Mouse (Mus musculus) B cell, adult 2 months (primary cell): ENCODE data around the gene Dnm3.

Source experiments
- DNase-seq, 2 experiments: peaks; one replicate each; pipeline ENCODE4 v3.0.0; 2022

Gene Dnm3

DNA sequence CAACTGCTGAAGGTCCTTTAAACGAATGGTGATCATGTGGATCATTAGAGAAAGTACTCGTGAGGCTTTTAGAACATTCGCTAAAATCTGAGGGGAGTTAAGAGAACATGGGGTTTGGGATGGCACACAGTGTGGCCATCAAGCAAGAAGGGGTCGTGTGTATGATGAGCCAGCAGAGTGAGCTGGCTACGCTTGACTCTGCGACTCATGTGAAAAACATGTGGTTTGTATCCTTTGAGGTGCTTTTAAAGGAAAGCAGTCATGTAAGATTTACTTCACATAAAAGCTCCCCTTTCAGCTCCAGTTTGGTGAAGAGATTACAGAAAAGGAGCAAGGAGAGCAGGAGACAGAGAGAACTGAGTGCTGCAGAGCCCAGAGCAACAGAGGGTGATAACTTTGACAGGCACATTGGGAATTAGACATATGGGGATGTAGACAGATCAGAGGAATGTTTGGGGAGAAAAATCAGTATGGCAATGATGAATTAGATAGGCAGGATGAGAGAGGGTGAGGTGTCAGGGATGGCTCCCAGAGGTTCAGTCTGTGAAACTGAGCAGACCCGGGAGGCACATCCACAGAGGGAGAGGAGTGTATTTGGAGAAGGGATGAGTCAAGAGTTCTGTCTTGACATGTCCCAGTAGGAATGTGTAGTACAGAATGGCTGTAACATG is 234.7 kb downstream of the Dnm3 start:
- DNase-seq, result no peak

DNA sequence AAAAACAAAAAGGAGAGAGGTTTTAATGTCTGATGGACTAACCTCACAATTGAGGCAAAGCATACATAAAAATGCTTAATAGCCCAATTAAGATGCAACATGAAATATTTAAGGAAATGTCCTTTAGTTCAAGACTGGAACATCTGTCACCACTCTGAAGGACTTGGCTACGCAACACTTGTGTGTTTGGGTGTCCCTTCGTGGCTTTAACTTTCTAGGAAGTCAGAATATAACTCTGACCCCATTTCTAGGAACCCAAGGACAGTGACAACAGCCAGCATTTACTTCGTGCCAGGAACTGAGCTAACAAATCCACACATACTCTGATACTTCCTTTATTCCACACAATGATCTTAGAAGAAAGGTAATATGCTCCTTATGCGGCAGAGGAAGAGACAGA is 237.1 kb downstream of the Dnm3 start:
- DNase-seq, result no peak

DNA sequence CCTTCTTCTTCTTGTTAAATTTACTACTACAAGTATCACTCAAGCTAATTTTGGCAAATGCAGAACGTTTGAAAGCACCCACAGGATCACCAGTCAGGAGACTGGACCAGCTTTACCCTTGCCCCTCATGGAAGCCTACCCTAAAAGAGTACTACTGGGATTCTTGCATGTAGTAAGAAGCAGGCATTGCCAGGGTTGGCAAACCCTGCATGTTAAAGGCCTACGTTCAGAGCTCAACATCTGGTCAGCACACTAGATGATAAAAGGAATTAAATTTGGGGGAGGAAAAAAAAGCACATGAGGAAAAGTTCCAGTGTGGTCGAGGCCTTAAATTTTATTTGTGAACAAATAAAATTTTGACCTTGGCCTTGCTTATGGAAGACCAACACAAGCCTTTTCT is 239.2 kb downstream of the Dnm3 start:
- no peak for DNase-seq

GRCm38 (mm10) chr1:162236624-162237159 is 241.1 kb downstream of the Dnm3 start:
- DNase-seq, result no peak

GRCm38 (mm10) chr1:162225621-162226147 is 252.2 kb downstream of the Dnm3 start:
- DNase-seq, result no peak

DNA sequence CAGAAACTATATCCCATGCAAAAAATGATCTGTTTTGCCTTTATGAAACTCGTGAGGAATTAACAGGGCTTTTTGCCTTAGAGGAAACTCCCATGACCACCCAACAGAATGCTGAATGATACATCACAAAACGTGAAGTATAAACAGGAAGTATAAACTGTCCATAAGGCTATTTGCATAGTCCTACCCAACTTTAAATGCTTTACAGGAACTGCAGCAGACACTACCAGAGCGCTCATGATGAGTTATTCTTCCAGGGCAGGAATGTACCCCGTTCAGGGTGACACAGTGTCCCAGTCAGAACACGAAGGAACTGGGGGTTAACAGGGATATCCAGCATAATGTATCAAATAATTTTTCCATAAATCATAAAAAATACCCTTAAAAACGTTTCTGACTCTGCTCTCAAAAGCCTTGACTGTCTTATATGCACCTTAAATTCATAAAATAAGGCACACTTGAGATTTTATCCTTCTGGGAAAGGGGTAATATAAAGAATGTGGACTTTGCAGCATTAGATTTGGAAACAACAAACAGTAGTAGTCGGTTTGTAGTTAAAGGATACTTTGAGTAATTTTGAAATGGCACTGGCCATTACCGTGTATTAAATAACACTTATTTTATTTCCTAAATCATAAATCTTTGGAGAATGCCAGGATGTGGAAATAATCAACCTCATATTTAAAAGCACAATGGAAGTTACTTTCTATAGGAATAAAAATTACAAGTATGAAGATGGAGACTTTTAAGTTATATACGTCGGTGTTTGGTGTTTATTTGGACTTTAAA is 252.8 kb downstream of the Dnm3 start:
- no peak for DNase-seq

- DNase-seq, result no peak
These were observed 253.8 kb downstream of the Dnm3 start for GRCm38 (mm10) chr1:162224061-162224460.

GRCm38 (mm10) chr1:162223258-162223940 is 254.4 kb downstream of the Dnm3 start:
- no peak for DNase-seq

GRCm38 (mm10) chr1:162222353-162222752 is 255.5 kb downstream of the Dnm3 start:
- no peak for DNase-seq

DNA sequence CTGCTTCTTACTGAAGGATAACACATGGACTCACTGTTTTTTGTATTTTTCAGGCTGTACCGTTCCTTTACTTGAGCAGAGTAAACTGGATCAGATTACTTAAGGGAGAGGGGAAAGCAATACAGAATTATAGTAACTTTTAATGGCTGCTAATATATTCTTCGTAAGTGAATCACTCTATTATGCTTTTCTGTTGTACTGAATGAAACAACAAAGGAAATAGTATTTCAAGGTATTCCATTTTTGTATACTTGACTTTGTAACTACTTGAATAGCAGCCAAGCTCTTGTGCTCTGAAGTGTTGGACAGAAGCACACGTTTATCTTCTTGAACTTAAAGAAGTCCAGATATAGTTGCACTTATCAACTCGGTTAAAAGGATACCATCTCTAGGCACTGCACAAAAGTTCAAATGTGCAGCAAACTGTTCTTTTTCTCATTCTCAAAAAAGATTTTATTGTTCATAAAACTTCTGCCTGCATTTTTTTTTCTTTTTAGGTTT is 256.0 kb downstream of the Dnm3 start:
- no peak for DNase-seq

DNA sequence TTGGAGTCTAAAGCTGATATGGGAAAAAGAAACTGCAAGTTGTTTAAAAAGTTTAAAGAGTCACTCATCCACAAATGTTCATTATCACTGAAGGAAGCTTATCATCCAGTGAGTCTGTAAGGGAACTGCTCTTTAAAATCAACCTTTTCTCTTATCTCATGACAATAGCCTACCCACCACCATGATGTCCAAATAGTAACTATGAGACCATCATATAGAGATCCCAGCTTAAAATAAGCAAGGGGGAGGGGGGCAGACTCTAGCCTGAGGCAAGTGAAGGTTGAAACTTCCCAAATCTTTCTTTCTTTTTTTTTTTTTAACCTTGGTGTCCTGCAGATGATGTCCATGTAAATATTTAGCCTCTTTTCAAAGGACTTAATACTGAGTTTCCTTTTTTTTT is 256.9 kb downstream of the Dnm3 start:
- DNase-seq, result no peak

DNA sequence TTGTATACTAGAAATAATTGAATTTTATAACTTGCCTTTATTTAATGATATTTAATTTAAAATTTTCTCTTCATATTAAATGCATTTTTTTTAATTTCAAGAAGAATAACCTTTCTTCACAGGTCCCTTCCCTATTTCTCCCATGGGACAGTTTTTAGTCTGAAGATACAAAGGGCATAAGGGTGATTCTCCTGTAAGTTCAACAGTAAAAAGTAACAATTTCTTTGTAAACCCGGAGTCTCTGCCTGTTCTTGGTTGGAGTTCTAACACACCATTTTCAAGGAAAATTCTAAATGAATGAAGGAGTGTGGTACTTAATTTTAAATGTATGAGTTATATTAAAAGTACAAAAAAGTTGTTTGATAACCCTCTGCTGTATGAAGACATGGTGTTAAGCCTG is 258.1 kb downstream of the Dnm3 start:
- no peak for DNase-seq

- DNase-seq, result no peak
These were observed 259.2 kb downstream of the Dnm3 start for GRCm38 (mm10) chr1:162218530-162219180.

DNA sequence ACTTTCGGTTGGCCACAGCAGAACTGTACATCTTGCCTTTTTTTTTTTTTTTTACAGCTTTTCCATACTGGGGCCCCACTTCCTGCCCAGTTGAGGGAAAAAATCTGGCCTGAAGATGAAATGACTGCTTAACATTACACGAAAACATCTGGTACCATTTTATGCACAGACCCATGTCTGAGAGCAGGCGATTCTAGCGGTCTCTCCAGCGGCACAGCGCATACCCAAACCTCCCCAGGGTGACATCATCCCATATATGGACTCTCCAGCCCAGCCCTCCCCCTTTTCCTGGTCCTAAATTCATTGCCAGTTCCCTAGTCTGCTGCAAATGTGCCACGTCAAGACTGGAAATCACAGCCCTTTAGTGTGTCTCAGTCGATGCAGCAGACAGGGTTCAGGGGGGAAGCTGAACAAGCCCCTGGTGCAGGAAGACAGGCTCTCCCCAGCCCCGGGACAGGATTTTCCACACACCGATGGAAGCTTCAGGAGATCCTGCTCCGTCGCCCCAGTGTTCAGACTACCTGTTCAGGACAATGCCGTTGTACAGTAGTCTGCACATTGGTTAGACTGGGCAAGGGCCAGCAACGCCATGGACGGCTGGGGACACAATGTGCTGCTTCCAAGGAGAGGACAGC is 260.4 kb downstream of the Dnm3 start:
- no peak for DNase-seq

DNA sequence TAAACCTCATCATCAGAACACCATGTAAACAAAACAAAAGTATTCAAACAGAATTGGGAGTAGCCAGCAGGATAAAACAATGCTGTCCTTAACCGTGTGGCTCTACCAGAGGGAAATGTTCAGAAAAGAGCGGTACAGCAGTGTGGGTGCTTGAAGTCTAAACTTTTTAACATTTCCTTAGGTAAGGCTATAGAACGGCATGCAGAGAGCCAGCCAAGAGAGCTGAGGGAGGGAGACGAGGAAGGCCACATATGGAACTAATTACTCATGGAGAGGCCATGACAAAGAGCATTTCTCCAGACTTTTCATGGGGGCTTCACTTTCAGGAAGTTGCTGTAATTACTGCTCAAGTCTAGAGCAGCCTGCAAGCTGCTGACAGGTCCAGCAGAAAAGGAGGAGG is 261.2 kb downstream of the Dnm3 start:
- DNase-seq, result no peak

GRCm38 (mm10) chr1:162215743-162216142 is 262.1 kb downstream of the Dnm3 start:
- no peak for DNase-seq

- no peak for DNase-seq
These were observed 264.8 kb downstream of the Dnm3 start for GRCm38 (mm10) chr1:162213066-162213465.

- DNase-seq, result no peak
These were observed 267.3 kb downstream of the Dnm3 start for GRCm38 (mm10) chr1:162210529-162210928.

- no peak for DNase-seq
These were observed 268.2 kb downstream of the Dnm3 start for GRCm38 (mm10) chr1:162209487-162210149.

DNA sequence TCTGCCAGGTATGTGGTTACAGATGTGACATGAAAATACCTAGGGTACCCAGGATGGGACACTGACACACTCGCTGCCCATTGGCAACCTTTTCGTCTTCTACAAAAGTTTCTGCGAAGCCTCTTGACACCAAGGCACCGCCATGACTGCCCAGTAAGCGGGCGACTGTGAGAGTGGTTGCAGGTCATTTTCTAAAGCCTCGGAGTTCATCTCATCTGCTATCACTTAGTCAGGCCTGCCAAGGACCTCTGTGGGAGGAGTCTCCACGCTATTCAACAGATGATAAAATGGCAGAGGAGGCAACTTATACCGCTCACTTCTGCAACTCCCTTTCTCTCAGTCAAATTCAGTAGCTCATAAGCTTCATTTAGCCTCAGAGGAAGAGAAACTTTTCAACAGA is 268.8 kb downstream of the Dnm3 start:
- no peak for DNase-seq

GRCm38 (mm10) chr1:162207708-162208043 is 270.2 kb downstream of the Dnm3 start:
- no peak for DNase-seq
